ENCODE assay signal across 13 mouse cellular contexts in the genomic region with DNA sequence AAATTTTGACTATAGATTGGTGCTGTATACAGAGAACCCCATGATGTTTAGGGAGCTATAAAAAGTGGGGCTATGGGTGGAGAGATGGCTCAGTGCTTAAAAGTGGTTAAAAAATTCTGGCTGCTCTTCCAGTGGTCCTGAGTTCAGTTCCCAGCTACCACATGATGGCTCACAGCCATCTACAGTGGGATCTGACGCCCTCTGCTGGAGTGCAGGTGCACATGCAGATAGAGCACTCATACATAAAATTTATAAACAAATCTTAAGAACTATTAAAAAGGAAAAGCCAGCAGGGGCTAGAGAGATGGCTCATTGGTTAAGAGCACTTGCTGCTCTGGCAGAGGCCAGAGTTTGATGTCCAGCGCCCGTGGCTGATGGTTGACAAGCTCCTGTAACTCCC. TPM values are rescaled to one million over a fixed set of nuclear protein-coding genes. Genes with fewer than 3 reads are reported as not detected.
DNase-seq lines count a peak whose midpoint lies in the region; ATAC-seq and TF ChIP-seq lines count a peak whose summit lies in the region.
"Had no signal": no experiment of that assay in that cellular context is flagged by ENCODE, and none has a peak within 500 bp of the region (broad histone marks: within the 10 kb centered on the region; RNA-seq: fewer than 3 reads in every experiment).

No protein-coding gene starts in this region.

- H3K36me3 ChIP-seq in intestine, postnatal 0 days (ENCODE audit: control insufficient read depth, insufficient read depth) = peaks cover 63% of the 10 kb centered on the region
- peaks cover 8% of the 10 kb centered on the region for H3K36me3 ChIP-seq in intestine, embryonic 16.5 days (ENCODE audit: control insufficient read depth, insufficient read depth, low read length)
- H3K36me3 ChIP-seq in thymus, adult 2 months (ENCODE audit: control insufficient read depth, insufficient read depth, low read length) = peaks cover 49% of the 10 kb centered on the region
- peaks cover 12% of the 10 kb centered on the region; the same call in 1 of the 2 replicates for H3K36me3 ChIP-seq in hindbrain, embryonic 11.5 days (ENCODE audit: control insufficient read depth, insufficient read depth, low read length)

- H3K27me3 ChIP-seq in intestine, postnatal 0 days (replicated peaks; ENCODE audit: control insufficient read depth, insufficient read depth, low read length) = no peaks in the 10 kb centered on the region
- no peaks in the 10 kb centered on the region for H3K27me3 ChIP-seq in intestine, embryonic 16.5 days (replicated peaks; ENCODE audit: control insufficient read depth, insufficient read depth, low read length)
- no peaks in the 10 kb centered on the region for H3K27me3 ChIP-seq in thymus, adult 2 months (ENCODE audit: control insufficient read depth, insufficient read depth, low read length)
- no peaks in the 10 kb centered on the region for H3K27me3 ChIP-seq in hindbrain, embryonic 11.5 days (ENCODE audit: control insufficient read depth, insufficient read depth, low read length)
- H3K27me3 ChIP-seq: heart, embryonic 15.5 days; lung, embryonic 15.5 days had no signal

- H3K4me2 ChIP-seq in intestine, postnatal 0 days (replicated peaks; ENCODE audit: low read depth) = no peak overlapping the region
- H3K4me2 ChIP-seq in intestine, embryonic 16.5 days (ENCODE audit: low read depth, low read length) = no peak overlapping the region
- no peak overlapping the region for H3K4me2 ChIP-seq in hindbrain, embryonic 11.5 days (replicated peaks; ENCODE audit: low read depth, low read length)
- H3K4me2 ChIP-seq: heart, embryonic 15.5 days; lung, embryonic 15.5 days; midbrain, embryonic 11.5 days had no signal

- WGBS in intestine, postnatal 0 days = 91% methylated on average over 3 of the region's 3 CpGs
- WGBS in intestine, embryonic 16.5 days = 91% methylated on average over 3 of the region's 3 CpGs
- WGBS in thymus, adult 2 months = 97% methylated on average over 3 of the region's 3 CpGs
- WGBS in bone marrow, adult 2 months = 82% methylated on average over 3 of the region's 3 CpGs
- 89% methylated on average over 3 of the region's 3 CpGs for WGBS in hindbrain, embryonic 11.5 days

- H3K27ac ChIP-seq in intestine, postnatal 0 days (ENCODE audit: low read depth, low read length) = no peak overlapping the region
- H3K27ac ChIP-seq in intestine, embryonic 16.5 days (ENCODE audit: low read length) = no peak overlapping the region
- no peak overlapping the region for H3K27ac ChIP-seq in thymus, adult 2 months (ENCODE audit: control insufficient read depth, insufficient read depth, low read length)
- H3K27ac ChIP-seq in bone marrow, adult 2 months (ENCODE audit: control insufficient read depth, insufficient read depth, low read depth, low read length, poor library complexity) = no peak overlapping the region
- no peak overlapping the region for H3K27ac ChIP-seq in hindbrain, embryonic 11.5 days (ENCODE audit: low read depth, low read length)
- H3K27ac ChIP-seq: heart, embryonic 15.5 days; lung, embryonic 15.5 days had no signal

- DNase-seq in thymus, postnatal 4 days = peak; percentile 38
- no peak for DNase-seq in thymus, adult 2 months
- no peak for DNase-seq in yolk sac, embryonic 10.5 days (ENCODE audit: low spot score)
- DNase-seq in hindbrain, embryonic 11.5 days (ENCODE audit: low spot score) = no peak
- DNase-seq: adrenal gland, postnatal 25 days; cerebellum, adult 11 months had no signal

- no peaks in the 10 kb centered on the region for H3K9me3 ChIP-seq in intestine, postnatal 0 days (ENCODE audit: control insufficient read depth)
- no peaks in the 10 kb centered on the region for H3K9me3 ChIP-seq in intestine, embryonic 16.5 days (ENCODE audit: control insufficient read depth, low read length)
- no peaks in the 10 kb centered on the region for H3K9me3 ChIP-seq in hindbrain, embryonic 11.5 days (ENCODE audit: control insufficient read depth, low read length)
- H3K9me3 ChIP-seq: heart, embryonic 15.5 days; lung, embryonic 15.5 days had no signal

- no peaks in the 10 kb centered on the region for H3K4me1 ChIP-seq in intestine, postnatal 0 days (replicated peaks; ENCODE audit: control insufficient read depth, insufficient read depth, low read length)
- no peaks in the 10 kb centered on the region for H3K4me1 ChIP-seq in intestine, embryonic 16.5 days (ENCODE audit: control insufficient read depth, insufficient read depth, low read length)
- H3K4me1 ChIP-seq in thymus, adult 2 months (replicated peaks; ENCODE audit: control insufficient read depth, insufficient read depth, low read length) = no peaks in the 10 kb centered on the region
- no peaks in the 10 kb centered on the region for H3K4me1 ChIP-seq in bone marrow, adult 2 months (ENCODE audit: control insufficient read depth, insufficient read depth, low read length)
- no peaks in the 10 kb centered on the region for H3K4me1 ChIP-seq in hindbrain, embryonic 11.5 days (replicated peaks; ENCODE audit: control insufficient read depth, insufficient read depth, low read length)

- peak; percentile 54 for TF ChIP-seq CTCF in intestine, postnatal 0 days (IDR thresholded peaks at IDR 0.05; ENCODE audit: low read depth)
- no peak for TF ChIP-seq CTCF in thymus, adult 2 months (IDR thresholded peaks at IDR 0.05; ENCODE audit: borderline replicate concordance, control insufficient read depth, extremely low read depth, insufficient read depth, low read length, poor library complexity)
- peak; percentile 47; the same call in 1 of the 2 replicates for TF ChIP-seq CTCF in bone marrow, adult 2 months (IDR thresholded peaks at IDR 0.05; ENCODE audit: control insufficient read depth, insufficient read depth, low read length)

- H3K9ac ChIP-seq in intestine, postnatal 0 days (ENCODE audit: low read depth, low read length) = no peak overlapping the region
- no peak overlapping the region for H3K9ac ChIP-seq in intestine, embryonic 16.5 days (ENCODE audit: low read depth, low read length)
- H3K9ac ChIP-seq in hindbrain, embryonic 11.5 days (ENCODE audit: low read depth, low read length) = no peak overlapping the region
- H3K9ac ChIP-seq: heart, embryonic 15.5 days; lung, embryonic 15.5 days had no signal

- no peak for TF ChIP-seq POLR2A in thymus, adult 2 months (IDR thresholded peaks at IDR 0.05; ENCODE audit: control insufficient read depth, extremely low read depth, insufficient read depth, low read length, poor library complexity)
- no peak for TF ChIP-seq POLR2A in bone marrow, adult 2 months (IDR thresholded peaks at IDR 0.05; ENCODE audit: borderline replicate concordance, control insufficient read depth, low read depth, low read length)

- H3K4me3 ChIP-seq in intestine, postnatal 0 days (ENCODE audit: low read depth, low read length) = no peak overlapping the region
- H3K4me3 ChIP-seq in intestine, embryonic 16.5 days (ENCODE audit: low read length) = no peak overlapping the region
- no peak overlapping the region for H3K4me3 ChIP-seq in thymus, adult 2 months (ENCODE audit: control insufficient read depth, insufficient read depth, low read length)
- H3K4me3 ChIP-seq in bone marrow, adult 2 months (replicated peaks; ENCODE audit: control insufficient read depth, low read depth, low read length) = no peak overlapping the region
- no peak overlapping the region for H3K4me3 ChIP-seq in hindbrain, embryonic 11.5 days (ENCODE audit: low read depth, low read length)
- H3K4me3 ChIP-seq: heart, embryonic 15.5 days; lung, embryonic 15.5 days had no signal

- no peak for ATAC-seq in intestine, postnatal 0 days
- no peak for ATAC-seq in intestine, embryonic 16.5 days
- no peak for ATAC-seq in hindbrain, embryonic 11.5 days (ENCODE audit: low FRiP score)
- ATAC-seq: inflammation-experienced regulatory T-cells, adult 6 months had no signal

RNA-seq across cellular contexts. Expression of a gene that starts 28.1 kb away (rescaled TPM):
- polyA plus RNA-seq in intestine, postnatal 0 days (2015; fragmentation: Nextera tagmentation; extraction: Ambion mirVana) = 70.4 and 73.9 TPM in 2 replicates
- 104 and 115 TPM in 2 replicates for polyA plus RNA-seq in intestine, embryonic 16.5 days (2015; fragmentation: Nextera tagmentation; extraction: Ambion mirVana)
- 43.3 and 50.9 TPM in 2 replicates for polyA plus RNA-seq in thymus, adult 2 months (2012; rRNA removed)
- polyA plus RNA-seq in bone marrow, adult 2 months (2011; ENCODE audit: insufficient read depth, insufficient read length, low replicate concordance, missing spikeins) = 11.2 and 20.2 TPM in 2 replicates
- 82.4 and 83.5 TPM in 2 replicates for polyA plus RNA-seq in hindbrain, embryonic 11.5 days (2014; fragmentation: Nextera tagmentation; extraction: Ambion mirVana)

RNA-seq across cellular contexts. Expression of a gene that starts 29.5 kb away (rescaled TPM):
- 19.7 and 23.9 TPM in 2 replicates for polyA plus RNA-seq in intestine, postnatal 0 days (2015; fragmentation: Nextera tagmentation; extraction: Ambion mirVana)
- polyA plus RNA-seq in intestine, embryonic 16.5 days (2015; fragmentation: Nextera tagmentation; extraction: Ambion mirVana) = 27.0 and 27.2 TPM in 2 replicates
- polyA plus RNA-seq in thymus, adult 2 months (2012; rRNA removed) = 21.4 and 26.0 TPM in 2 replicates
- polyA plus RNA-seq in bone marrow, adult 2 months (2011; ENCODE audit: insufficient read depth, insufficient read length, low replicate concordance, missing spikeins) = 17.0 and 32.0 TPM in 2 replicates
- polyA plus RNA-seq in hindbrain, embryonic 11.5 days (2014; fragmentation: Nextera tagmentation; extraction: Ambion mirVana) = 51.5 and 51.7 TPM in 2 replicates

RNA-seq across cellular contexts. Expression of a gene that starts 52.0 kb away (rescaled TPM):
- 3.8 and 4.8 TPM in 2 replicates for polyA plus RNA-seq in intestine, postnatal 0 days (2015; fragmentation: Nextera tagmentation; extraction: Ambion mirVana)
- polyA plus RNA-seq in intestine, embryonic 16.5 days (2015; fragmentation: Nextera tagmentation; extraction: Ambion mirVana) = 1.2 and 1.3 TPM in 2 replicates
- polyA plus RNA-seq in thymus, adult 2 months (2012; rRNA removed) = 0.78 and 1.5 TPM in 2 replicates
- polyA plus RNA-seq in bone marrow, adult 2 months (2011; ENCODE audit: insufficient read depth, insufficient read length, low replicate concordance, missing spikeins) = not detected in 2 replicates
- polyA plus RNA-seq in hindbrain, embryonic 11.5 days (2014; fragmentation: Nextera tagmentation; extraction: Ambion mirVana) = 0.32 and 0.71 TPM in 2 replicates
- polyA plus RNA-seq: inflammation-experienced regulatory T-cells, adult 6 months had no signal

RNA-seq across cellular contexts. Expression of a gene that starts 55.9 kb away (rescaled TPM):
- polyA plus RNA-seq in intestine, postnatal 0 days (2015; fragmentation: Nextera tagmentation; extraction: Ambion mirVana) = 22.3 and 23.2 TPM in 2 replicates
- polyA plus RNA-seq in intestine, embryonic 16.5 days (2015; fragmentation: Nextera tagmentation; extraction: Ambion mirVana) = 8.9 and 13.7 TPM in 2 replicates
- polyA plus RNA-seq in thymus, adult 2 months (2012; rRNA removed) = 12.0 and 18.4 TPM in 2 replicates
- polyA plus RNA-seq in bone marrow, adult 2 months (2011; ENCODE audit: insufficient read depth, insufficient read length, low replicate concordance, missing spikeins) = 1.6 and 3.5 TPM in 2 replicates
- polyA plus RNA-seq in hindbrain, embryonic 11.5 days (2014; fragmentation: Nextera tagmentation; extraction: Ambion mirVana) = 6.5 and 7.6 TPM in 2 replicates
